Mouse (Mus musculus) adrenal gland, postnatal 10 days (tissue): ENCODE data around the gene Atl3. TPM values are rescaled to one million over a fixed set of nuclear protein-coding genes. Genes with fewer than 3 reads are reported as not detected.
"Not testable (repeated sequence)": the region's sequence is repeated elsewhere in the genome, so short reads cannot be mapped to it uniquely, and the experiment has no call there.

Source experiments
- DNase-seq: peaks from one replicate; pipeline ENCODE4 v3.0.0; 2021; ENCODE audit warnings: mixed read lengths
- long read RNA-seq, 2 experiments: library from polyadenylated mRNA; stranded (forward); transcript quantifications; one replicate each; pipeline ENCODE4 v2.0.0; 2021
- total RNA-seq, 2 experiments: library from RNA; stranded (reverse); gene quantifications; 2 replicates each; pipeline ENCODE4 v1.2.3; 2021

The Atl3 gene
- 100 to 1,000 TPM in 1 of 2 experiments, 10 to 100 TPM in 1; 92.3 to 110 TPM for total RNA-seq
- long read RNA-seq, experiment 1, full-length matches to known transcripts: 6 of 19 reads
- long read RNA-seq, experiment 1, partial matches to known transcripts: 3 of 19 reads
- long read RNA-seq, experiment 1, other reads (novel, unspliced or antisense): 10 of 19 reads
- long read RNA-seq, experiment 2, full-length matches to known transcripts: 3 of 12 reads
- long read RNA-seq, experiment 2, partial matches to known transcripts: 2 of 12 reads
- long read RNA-seq, experiment 2, other reads (novel, unspliced or antisense): 7 of 12 reads

GRCm38 (mm10) chr19:7493352-7494186 lies at the start of gene Atl3:
TSS of gene Atl3 (plus strand) at chr19:7494040.
- no peak for DNase-seq

- no peak for DNase-seq
These were observed 48.7 kb upstream of the Atl3 start for GRCm38 (mm10) chr19:7445105-7445504.

- no peak for DNase-seq
These were observed 48.2 kb upstream of the Atl3 start for GRCm38 (mm10) chr19:7445596-7445995.

- DNase-seq: no peak
These were observed 37.0 kb upstream of the Atl3 start for GRCm38 (mm10) chr19:7456803-7457202.

- DNase-seq: no peak
These were observed 34.9 kb upstream of the Atl3 start for GRCm38 (mm10) chr19:7458901-7459300.

- DNase-seq: no peak
These were observed 34.5 kb upstream of the Atl3 start for GRCm38 (mm10) chr19:7459370-7459769.

- no peak for DNase-seq
These were observed 25.9 kb upstream of the Atl3 start for GRCm38 (mm10) chr19:7467915-7468314.

GRCm38 (mm10) chr19:7470643-7471042 lies 23.2 kb upstream of the Atl3 start:
- DNase-seq: no peak

- DNase-seq: no peak
These were observed 14.0 kb upstream of the Atl3 start for GRCm38 (mm10) chr19:7479751-7480248.

- peak; percentile 33 for DNase-seq
These were observed 12.1 kb upstream of the Atl3 start for GRCm38 (mm10) chr19:7481541-7482265.

GRCm38 (mm10) chr19:7482266-7482598 lies 11.6 kb upstream of the Atl3 start:
- DNase-seq: no peak

GRCm38 (mm10) chr19:7482599-7483511 lies 11.0 kb upstream of the Atl3 start, which contains the start of gene Rtn3:
TSS of gene Rtn3 (minus strand) at chr19:7483281.
- peak; percentile 97 for DNase-seq

GRCm38 (mm10) chr19:7483512-7483882 lies 10.3 kb upstream of the Atl3 start:
- peak; percentile 20 for DNase-seq

- DNase-seq: no peak
These were observed 9.8 kb upstream of the Atl3 start for GRCm38 (mm10) chr19:7484076-7484475.

- DNase-seq: no peak
These were observed 6.2 kb upstream of the Atl3 start for GRCm38 (mm10) chr19:7487680-7488079.

GRCm38 (mm10) chr19:7491960-7492359 lies 1.9 kb upstream of the Atl3 start:
- no peak for DNase-seq

- no peak for DNase-seq
These were observed 1.2 kb upstream of the Atl3 start for GRCm38 (mm10) chr19:7492682-7493081.

GRCm38 (mm10) chr19:7494187-7495015 lies 561 bp downstream of the Atl3 start:
- peak; percentile 95 for DNase-seq

- no peak for DNase-seq
These were observed 1.6 kb downstream of the Atl3 start for GRCm38 (mm10) chr19:7495221-7496038.

- not testable (repeated sequence) for DNase-seq
These were observed 2.2 kb downstream of the Atl3 start for GRCm38 (mm10) chr19:7496070-7496469.
